Mouse (Mus musculus) frontal cortex, adult (tissue): ENCODE measurements around the gene Kdm2b.
A peak's percentile ranks its signal among the peaks of the same experiment; 100 is the strongest.

Experiments
- ATAC-seq: cut with Nextera tagmentation; 2 replicates; pipeline ENCODE4 v1.9.2; 2017; ENCODE audit warnings: mild to moderate bottlenecking, moderate library complexity, mixed read lengths; ENCODE audit not compliant: low TSS enrichment

Gene Kdm2b

DNA sequence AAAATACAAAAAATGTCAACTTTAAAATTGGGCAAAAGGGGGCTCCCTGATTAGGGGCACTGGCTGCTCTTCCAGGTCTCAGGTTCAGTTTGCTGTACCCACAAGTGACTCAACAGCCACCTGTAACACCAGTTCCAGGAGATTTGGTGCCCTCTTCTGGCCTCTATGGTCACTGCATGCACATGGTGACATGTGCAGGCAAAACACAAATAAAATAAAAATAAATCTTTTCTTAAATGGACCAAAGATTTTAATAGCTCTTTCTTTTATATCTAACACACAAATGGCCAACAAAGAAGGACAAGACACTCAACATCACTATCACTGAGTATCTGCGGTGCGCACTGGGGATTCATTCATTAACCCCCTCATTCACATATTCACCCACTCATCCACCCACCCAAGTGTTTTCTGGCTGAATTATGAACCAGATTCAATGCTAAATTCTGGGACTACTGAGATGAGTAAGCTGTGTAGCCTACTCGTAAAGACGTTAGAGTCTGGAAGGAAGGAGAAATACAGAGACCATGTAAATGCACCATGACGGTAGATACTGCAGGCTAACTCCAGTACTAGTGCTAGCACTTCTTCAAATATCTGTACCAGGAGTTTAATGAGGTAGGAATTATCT is 95.5 kb downstream of the Kdm2b start:
- ATAC-seq, result peak; percentile 67; the same call in 1 of the 2 replicates

DNA sequence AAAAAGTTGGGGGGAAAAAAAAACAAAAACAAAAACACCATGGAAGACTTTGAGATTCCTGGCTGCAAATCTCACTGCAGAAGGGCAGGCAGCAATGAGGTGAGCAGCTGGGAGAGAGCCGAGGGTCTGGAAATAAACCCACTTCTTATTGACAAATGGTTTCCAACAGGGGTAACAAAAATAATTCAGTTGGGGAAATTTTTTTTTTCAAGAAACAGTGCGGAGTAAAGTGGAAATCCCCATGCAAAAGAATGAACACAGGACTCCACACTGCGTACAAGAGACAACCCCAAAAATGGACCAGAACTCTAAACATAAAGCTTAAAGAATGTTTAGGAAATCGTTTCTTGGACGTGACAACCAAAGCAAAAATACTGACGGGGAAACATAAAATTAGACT is 96.4 kb downstream of the Kdm2b start:
- ATAC-seq, result no peak

DNA sequence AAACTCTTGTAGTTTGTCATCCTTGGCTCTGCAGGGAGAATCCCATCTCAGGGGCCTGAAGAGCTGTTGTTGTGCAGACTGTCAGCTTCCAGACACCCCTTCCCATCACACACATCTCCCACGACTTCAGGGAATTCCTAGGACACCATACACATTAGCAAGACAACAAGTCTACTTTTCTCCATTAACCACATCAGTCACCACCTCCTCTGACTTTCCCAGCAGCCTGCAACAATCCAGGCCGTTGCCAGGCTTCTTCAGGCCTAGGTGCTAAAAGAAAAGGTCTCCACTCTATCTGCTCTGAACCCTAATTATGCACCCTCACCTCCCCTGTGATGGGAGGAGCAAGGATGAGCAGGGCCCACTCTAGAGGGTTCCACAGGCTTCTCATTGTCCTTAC is 99.2 kb downstream of the Kdm2b start:
- no peak for ATAC-seq

DNA sequence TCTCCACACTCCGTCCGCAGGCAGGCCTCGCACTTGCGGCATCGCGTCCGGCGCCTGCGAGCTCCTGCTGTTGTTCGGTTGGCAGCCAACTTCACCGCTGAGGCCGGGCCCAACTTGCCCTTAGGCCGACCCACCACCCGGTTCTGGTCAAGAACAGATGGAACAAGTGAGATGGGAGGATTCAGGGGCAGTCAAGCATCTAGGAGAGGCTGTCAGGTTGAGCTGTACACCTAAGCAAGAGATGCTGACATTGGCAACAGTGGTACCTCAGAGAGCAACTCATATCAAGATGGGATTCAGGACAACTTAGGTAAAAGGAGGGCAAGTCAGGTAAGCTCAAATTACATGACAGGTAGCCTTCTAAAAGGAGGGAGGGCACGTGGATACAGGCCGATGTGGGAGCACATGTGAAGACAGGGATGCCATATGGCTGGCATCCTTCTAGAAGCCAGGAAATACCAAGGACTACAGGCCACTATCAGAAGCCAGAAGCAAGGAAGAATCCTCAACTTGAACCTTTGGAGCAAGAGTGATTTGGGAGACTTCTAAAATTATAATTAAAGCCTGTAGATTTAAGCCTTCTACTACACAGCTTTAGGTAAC is 100.9 kb downstream of the Kdm2b start:
- no peak for ATAC-seq

DNA sequence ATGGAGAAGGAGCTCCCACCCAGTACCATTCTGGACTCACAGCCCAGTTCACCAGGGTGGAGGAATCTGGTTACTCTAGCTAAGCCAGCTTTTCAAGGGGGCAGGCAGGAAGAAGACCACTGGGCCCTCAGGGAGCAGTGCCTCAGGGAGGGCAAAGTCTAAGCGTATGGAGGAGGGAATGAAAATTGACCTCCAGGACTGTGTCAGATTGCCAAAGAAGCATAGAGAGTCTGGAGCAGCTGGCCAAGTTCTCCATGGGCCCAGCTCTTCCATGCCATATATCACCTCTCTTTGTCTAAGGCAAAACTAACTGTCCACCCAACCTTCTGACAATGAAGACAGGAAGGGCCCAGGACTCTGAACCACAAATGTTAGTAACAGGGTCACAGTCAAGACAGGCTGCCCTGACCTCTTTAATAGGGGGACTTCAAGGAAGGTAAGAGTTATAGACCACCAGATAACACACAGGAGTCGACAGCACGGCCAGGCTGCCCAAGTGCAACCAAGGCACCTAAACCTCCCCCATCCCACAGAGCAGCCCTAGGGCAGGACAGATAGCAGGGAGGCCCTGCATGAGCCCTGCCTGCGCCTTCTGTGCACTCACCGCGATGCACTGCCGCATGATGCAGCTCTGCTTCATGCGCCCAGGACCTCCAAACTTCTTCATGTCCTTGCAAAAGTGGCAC is 101.6 kb downstream of the Kdm2b start:
- no peak for ATAC-seq

DNA sequence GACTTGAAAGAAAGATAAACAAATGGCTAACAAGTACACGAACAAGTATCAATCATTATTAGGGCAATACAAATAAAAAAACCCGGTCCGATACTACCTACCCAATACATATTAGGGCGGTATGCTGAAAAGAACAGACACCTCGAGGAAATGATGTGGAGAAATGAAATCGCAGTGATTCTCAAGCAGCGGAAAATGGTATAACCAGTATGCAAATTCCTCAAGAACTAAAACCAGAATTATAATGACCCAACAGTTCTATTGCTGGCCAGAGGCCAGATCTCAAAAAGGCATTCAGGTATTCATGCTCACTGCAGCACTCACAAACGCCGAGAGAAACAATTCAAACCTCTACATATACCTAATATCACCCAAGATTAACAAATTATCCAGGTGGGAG is 102.6 kb downstream of the Kdm2b start:
- ATAC-seq, result no peak

DNA sequence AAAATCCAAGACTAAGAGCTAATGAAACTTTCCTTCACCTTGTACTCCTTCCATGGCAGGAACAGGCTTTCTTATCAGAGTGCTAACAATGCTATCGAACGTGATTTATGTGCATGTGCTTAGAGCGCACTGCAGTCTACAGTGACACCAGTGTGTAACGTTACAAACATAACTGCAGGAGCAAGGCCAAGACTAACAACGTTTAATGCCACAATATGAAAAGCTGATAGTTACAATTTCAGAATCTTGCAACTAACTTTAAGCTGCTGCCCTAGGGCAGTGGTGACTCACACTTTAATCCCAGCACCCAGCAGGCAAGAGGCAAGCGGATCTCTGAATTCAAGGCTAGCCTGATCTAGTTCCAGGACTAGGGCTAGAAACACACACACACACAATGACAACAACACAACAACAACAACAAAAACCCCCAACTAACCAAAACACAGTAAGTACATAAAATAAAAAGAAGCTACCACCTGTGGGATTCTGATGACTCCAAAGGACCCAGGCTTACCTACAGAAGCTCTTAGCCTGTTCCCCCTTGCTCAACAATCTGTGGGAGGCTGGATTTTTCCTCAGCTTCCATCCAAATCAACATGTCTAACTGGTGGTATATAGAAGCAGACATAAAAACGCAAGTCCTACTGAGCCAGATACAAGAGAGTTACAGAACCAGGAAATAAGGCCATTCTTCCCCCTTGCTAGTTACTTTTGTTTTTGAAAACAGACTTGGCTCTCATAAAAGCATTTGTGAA is 104.9 kb downstream of the Kdm2b start:
- no peak for ATAC-seq

DNA sequence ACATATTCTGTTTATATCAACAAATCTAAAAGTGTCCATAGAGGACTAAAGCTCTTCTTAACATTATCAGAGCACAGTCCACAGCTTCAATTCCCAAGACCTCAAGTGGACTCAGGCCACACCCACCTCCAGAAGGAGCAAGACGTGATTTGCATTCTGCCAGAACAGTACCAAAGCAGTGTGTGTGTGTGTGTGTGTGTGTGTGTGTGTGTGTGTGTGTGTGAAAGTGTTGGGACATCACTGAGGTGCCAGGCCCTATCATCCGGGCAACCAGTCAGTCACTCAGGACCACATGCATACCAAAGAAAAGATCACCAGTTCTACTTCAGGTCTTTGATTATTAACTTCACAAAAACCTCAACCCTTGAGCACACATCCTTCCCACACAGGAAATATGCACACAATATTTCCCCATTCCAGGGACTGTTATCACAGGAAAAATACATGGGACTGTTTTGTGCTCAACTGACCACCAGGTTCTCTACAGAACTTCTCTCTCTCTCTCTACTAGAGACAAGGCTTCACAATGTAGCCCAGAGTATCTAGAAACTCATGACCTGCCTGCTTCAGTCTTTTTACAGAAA is 105.9 kb downstream of the Kdm2b start:
- no peak for ATAC-seq

DNA sequence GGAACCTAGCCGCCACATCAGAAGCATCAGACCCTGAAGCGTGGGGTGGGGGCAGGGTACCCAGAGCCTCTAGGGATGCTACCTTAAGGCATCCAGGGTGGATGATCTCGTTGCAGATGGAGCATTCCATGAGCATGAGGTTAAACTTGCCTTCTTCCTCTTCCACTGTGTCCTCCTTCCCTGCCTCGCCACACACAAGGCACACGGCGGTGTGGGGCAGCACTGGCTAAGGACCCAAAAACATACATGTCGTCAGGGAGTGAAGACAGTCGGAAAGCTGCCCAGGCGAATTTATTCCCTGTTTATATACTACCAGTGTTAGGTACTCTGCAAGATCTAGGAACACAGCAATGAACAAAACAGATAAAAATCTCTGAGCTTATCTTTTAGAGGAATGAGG is 106.4 kb downstream of the Kdm2b start:
- ATAC-seq, result no peak

DNA sequence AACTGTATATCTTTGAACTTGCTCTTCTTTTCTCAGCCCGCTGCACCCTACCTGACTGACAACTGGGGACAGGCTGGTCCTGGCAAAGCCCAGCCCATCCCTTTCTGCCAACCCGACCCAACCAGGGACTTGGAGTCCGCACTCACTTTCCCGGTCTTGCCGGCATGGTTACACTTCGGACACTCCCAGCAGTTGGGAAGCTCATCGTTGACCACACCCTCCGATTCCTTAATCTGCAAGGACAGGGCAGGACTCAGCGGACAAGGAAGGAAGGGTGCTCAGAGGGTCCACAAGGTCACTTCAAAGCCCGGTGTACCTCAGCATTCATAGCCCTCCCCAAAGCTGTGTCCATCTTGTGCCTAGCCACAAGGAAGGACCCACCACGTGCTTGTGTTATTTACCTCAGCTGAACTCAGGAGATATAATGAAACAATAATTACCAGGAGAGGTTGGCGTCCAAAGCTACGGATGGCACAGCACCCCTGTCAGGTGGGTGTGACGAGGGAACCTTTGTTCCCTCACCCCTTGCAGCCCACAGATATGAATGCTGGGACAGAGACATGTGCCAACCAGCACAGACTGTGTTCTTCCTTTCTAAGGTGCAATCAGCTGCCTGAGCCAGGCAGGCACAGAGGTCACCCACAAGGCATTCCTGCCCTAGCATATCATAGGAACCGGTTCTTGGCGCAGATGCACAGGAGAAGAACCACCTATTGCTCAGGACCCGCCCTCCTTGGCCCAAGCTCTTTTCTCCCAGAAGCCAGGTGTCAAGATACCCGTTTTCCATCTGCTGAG is 107.2 kb downstream of the Kdm2b start:
- no peak for ATAC-seq

DNA sequence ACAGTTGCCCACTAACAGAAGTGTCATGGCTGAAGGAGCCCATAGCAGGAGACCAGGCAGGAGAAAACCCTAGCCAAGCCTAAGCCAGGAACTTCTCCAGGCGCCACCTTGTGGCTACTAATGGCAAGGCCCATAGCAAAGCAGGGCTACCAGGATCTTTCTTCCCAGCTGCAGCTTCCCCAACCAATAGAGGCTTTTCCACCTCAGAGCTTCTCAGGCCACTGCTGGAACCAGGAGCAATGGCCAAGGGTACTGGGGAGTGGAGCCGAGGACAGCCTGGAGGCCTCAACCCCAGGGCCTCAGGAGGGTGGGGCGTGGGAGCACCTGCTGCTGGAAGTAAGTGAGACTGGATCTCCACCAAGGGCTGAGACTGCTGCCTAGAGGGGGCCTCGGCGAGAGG is 108.3 kb downstream of the Kdm2b start:
- ATAC-seq, result peak; percentile 90

DNA sequence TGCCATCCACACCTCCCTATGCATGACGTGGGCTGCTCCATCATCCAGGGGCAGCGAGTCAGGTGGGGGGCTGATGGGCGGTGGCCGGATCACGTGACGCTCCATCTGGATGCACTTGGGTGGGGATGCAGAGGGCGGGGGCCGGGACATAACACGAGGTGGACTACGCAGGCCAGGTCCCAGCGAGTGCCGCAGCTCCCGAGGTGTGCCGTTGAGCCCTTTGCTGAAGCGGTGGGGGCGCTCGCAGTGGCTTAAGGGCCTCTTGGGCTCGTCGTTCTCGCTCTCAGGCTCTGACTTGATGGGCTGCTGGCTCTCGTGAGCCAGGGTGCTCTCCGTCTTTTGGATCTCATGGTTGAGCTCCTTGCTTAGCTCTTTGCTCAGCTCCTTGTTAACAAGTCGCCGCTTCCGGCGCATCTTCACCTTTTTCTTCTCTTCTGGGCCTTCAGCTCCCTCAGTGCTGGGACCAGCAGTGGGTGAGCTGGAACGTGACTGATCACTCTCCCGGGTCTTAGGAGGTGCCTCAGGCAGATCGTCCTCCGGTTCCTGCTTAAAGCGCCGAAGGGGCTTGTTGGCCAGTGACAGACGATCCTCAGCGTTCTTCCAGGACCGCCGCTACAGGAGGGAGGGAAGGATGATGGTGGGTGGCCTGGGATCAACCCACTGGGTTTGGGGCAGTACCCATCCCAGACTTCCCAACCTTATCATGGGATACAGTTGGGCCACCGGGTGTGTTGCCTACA is 109.2 kb downstream of the Kdm2b start:
- no peak for ATAC-seq

DNA sequence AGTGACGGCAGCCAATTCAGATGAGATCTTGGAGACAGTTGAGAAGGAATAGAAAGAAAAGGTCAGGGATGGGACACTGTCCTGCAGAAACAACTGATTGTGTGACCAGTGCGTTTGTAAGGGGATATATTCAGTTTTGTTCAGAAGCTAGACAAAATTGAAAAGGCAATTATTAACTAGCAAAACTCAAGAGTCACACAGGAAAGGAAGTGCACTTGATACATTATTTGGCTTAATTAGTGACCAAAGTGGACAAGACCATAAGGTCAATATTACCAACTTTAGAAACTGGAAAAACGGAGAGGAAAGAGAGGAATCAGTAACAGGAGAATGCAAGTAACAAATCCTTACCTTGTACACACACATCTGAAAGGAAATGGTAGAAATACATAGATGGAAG is 113.0 kb downstream of the Kdm2b start:
- ATAC-seq, result no peak

DNA sequence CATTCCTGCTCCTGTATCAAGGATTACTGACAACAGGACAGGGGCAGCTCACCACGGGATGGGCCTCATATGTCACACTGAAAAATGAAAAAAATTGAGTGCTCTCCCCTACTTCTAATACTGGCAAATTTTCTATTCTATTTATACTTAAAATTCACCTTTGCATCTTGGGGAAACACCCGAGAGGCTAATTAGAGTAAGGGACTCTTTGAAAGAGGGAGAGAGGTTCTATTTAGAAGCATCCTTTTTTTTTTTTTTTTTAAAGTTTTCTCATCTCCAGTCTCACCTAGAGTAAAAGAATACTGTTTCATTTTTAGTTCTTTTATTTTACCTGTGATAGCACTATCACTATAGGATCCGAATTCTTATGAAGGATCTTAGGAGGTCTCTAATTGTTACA is 115.3 kb downstream of the Kdm2b start:
- ATAC-seq, result no peak

DNA sequence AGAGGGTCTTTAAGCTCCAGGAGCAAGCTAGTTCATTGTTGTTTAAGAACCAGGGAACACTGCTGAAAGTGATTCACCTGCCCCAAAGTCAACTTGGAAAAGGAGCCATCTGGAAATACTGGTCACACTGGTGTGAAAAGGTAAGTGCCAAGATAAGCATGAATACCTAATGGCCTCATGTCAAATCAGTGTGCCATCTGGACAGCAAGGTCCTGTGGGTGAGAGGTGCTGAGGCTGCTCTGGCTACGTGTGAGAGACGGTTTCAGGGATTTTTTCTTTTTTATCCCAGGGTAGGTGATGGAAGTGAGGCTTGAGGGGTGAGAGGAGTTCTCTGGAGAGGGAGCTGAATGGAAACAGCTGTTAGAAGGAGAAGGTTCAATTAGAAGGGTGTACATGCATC is 116.0 kb downstream of the Kdm2b start:
- ATAC-seq, result no peak

DNA sequence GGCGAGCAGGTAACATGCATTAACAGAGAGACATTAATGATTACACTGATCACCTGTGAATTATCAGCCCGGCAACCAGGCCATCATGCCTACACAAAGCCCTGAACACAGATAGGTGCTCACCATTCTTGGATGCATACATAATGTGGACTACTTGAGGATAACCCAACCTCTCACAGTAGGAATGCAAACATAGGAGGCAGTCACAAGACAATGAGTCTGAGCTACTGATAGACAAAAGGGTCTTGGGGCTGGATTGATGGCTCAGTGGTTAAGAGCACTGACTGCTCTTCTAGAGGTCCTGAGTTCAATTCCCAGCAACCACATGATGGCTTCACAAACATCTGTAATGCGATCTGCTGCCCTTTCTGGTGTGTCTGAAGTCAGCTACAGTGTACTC is 117.0 kb downstream of the Kdm2b start:
- ATAC-seq, result no peak

DNA sequence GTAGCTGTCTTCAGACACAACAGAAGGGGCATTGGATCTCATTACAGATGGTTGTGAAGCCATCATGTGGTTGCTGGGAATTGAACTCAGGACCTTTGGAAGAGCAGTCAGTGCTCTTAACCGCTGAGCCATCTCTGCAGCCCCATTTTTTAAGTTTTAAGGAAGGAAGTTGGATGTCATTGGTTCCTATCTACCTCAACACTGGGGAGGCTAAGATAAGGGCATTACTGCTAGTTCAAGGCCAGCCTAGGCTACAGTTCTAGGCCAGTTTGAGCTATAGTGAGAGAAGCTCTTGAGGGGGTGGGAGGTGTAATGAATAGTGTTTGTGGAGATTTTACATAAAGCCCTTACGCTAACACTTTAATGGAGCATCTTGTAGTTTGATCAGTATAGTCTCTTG is 126.6 kb downstream of the Kdm2b start:
- no peak for ATAC-seq

DNA sequence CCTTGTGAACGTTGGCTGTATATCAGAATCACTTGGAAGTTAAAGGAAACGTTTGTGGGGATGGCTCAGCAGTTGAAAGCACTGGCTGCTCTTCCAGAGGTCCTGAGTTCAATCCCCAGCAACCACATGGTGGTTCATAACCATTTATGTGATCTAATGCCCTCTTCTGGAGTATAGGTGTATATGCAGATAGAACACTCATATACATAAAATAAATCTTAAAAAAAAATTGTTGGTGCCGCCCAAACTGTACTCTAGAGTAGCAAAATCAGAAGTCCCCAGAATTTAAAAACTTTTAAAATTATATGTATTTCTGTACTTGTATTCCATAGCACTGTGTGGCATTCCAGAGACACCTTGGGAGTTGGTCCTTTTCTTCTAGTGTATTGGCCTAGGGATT is 133.8 kb downstream of the Kdm2b start:
- ATAC-seq, result no peak

DNA sequence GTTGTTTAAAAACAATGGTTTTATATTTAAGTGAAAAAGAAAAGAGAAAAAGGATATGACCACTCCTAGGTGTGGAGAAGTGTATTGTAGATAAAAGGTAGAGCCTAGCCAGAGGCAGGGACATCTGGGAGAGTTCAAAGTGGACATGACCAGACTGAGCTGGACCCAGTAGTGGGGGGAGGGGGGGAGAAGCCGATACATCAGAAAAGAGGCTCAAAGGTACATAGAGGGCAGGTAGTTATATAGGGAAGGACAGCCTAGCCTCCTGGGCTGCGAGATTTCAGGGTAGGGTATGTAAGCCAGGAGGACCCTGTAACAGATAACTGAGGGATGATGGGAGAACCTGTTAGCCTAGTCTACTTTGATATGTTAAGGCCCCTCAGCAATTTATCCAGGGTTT is 137.0 kb downstream of the Kdm2b start:
- no peak for ATAC-seq

DNA sequence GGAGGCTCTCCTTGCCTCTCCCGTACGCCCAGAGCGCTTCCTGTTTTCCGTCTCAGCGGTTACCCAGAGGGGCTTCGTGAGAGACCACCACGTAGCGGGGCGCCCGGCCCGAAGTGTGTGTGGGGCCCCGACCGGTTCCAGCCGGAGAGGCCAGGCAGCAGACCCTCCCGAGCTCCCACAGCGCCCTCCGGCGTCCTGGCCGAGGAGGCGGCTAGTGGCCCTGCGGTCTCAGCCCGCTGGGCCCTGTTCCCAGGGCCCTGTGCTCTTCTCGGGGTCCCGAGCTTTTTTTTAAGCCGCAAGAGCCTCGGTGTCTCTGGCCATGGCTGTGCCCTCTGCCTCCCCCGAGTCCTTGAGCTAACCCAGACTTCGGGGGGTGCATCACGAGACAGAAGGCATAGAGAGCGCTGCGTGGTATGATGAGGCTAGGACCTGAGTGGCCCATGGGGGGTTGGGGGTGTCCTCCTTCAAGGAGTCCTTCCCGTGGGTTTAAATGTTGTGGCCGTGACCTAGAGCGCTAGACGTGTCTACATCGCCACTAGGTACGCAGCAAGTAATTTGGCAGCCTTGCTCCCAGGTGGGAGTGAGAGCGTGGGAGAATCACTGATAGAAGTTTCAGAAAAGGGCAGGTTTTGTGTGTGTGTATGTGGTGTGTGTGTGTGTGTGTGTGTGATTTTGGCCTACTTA is 139.2 kb downstream of the Kdm2b start:
- ATAC-seq, result peak; percentile 44; the same call in 1 of the 2 replicates
